Mouse (Mus musculus): ENCODE measurements around the gene Smg9. TPM values are rescaled to one million over a fixed set of nuclear protein-coding genes. Genes with fewer than 3 reads are reported as not detected.

The Smg9 gene
- polyA plus RNA-seq, 1 experiment: 89.3 TPM

DNA sequence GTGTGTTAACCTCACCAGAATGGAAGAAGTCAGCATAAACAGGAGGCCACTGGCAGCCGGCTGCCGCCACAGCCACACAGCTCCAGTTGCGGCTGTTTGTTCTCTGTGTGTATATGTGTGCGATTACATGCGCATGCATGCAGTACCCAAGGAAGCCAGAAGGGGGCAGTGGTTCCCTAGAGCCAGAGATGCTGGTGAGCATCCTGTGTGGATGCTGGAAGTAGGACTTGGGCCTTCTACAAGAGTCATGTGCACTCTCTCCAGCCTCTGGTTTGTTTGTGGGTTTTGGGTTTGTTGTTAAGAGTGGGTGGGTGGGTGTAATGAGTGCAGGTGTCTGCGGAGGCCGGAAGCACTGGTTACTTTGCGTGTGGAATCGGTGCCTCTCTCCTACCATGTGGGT is 3.4 kb downstream of the Smg9 start:
- no peak overlapping the region for H3K4me3 ChIP-seq (replicated peaks; ENCODE audit: insufficient read depth, low read depth, low read length)
- 97% methylated on average over 9 of the region's 9 CpGs for WGBS
- peak; percentile 48 for TF ChIP-seq CTCF (IDR thresholded peaks at IDR 0.05; ENCODE audit: borderline replicate concordance, insufficient read depth, low read depth, low read length)
- no peak for TF ChIP-seq POLR2A (IDR thresholded peaks at IDR 0.05; ENCODE audit: borderline replicate concordance, insufficient read depth, low read length)
- no peak overlapping the region for H3K27ac ChIP-seq (ENCODE audit: insufficient read depth, low read length)
- peaks cover 29% of the 10 kb centered on the region for H3K4me1 ChIP-seq (ENCODE audit: control insufficient read depth, insufficient read depth, low read length)
- DNase-seq: no peak
- no peaks in the 10 kb centered on the region for H3K27me3 ChIP-seq (ENCODE audit: control insufficient read depth, insufficient read depth, low read length)

DNA sequence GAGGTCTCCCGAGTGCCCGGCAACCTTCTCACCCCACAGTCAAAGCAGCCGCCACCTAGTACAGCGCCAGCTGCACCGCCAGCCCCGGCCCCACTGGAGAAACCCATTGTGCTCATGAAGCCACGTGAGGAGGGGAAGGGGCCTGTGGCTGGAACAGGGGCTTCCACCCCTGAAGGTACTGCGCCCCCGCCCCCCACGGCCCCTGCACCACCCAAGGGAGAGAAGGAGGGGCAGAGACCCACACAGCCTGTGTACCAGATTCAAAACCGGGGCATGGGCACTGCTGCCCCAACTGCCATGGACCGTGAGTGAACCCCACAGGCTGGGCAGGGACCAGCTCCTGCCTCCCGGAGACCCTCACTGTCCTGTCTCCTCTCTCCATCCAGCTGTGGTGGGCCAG is 6.2 kb downstream of the Smg9 start:
- no peak overlapping the region for H3K4me3 ChIP-seq (replicated peaks; ENCODE audit: insufficient read depth, low read depth, low read length)
- no peak for TF ChIP-seq CTCF (IDR thresholded peaks at IDR 0.05; ENCODE audit: borderline replicate concordance, insufficient read depth, low read depth, low read length)
- no peaks in the 10 kb centered on the region for H3K27me3 ChIP-seq (ENCODE audit: control insufficient read depth, insufficient read depth, low read length)
- DNase-seq: no peak
- 87% methylated on average over 12 of the region's 13 CpGs for whole genome bisulfite sequencing
- no peak overlapping the region for H3K27ac ChIP-seq (ENCODE audit: insufficient read depth, low read length)
- peaks cover 36% of the 10 kb centered on the region for H3K4me1 ChIP-seq (ENCODE audit: control insufficient read depth, insufficient read depth, low read length)

DNA sequence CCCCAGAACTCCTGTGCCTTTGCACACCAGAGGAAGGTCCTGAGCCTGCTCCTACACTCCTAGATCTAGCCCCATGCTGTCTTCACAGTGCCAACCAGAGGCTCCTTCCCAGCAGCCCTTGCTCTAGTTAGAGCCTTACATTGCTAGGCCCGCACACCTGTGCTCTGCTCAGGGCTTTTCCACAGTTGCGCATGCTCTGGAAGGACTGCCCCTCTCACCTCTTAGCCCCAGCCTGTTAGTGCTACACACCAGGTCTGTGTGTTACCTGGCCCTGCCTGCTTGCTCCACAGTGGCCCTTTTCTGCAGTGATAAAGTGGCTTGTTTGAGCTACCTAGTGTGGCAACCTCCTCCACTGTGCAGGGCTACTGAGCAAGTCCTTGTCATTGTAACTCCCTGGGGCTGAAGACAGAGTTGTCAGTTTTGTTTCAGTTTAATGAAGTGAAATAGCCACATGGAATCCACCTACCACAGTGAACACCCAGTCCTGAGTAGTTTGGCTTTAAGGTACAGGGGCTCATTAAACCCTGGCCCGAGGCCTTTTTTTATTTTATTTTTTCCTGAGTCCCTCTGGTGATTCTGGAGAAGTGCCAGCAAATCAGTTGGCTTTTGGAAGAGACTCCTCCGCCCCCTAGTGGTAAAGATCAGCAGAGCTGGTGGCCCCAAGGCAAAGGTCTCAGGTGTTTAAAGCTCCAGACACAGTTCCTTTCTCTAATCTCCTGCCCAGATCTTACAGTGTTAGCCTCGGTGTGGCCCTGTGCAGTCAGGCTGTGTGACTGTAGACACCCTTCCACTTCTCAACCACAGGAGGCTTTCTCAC is 7.3 kb downstream of the Smg9 start:
- H3K27me3 ChIP-seq (ENCODE audit: control insufficient read depth, insufficient read depth, low read length): no peaks in the 10 kb centered on the region
- peak overlapping the region; percentile 46 for H3K27ac ChIP-seq (ENCODE audit: insufficient read depth, low read length)
- peak; percentile 82 to 83 for DNase-seq
- H3K4me1 ChIP-seq (ENCODE audit: control insufficient read depth, insufficient read depth, low read length): peaks cover 28% of the 10 kb centered on the region
- 34% methylated on average over 5 of the region's 5 CpGs for WGBS
- TF ChIP-seq POLR2A (IDR thresholded peaks at IDR 0.05; ENCODE audit: borderline replicate concordance, insufficient read depth, low read length) (no peak), CTCF (IDR thresholded peaks at IDR 0.05; ENCODE audit: borderline replicate concordance, insufficient read depth, low read depth, low read length) (peak; percentile 71)
- no peak overlapping the region for H3K4me3 ChIP-seq (replicated peaks; ENCODE audit: insufficient read depth, low read depth, low read length)

DNA sequence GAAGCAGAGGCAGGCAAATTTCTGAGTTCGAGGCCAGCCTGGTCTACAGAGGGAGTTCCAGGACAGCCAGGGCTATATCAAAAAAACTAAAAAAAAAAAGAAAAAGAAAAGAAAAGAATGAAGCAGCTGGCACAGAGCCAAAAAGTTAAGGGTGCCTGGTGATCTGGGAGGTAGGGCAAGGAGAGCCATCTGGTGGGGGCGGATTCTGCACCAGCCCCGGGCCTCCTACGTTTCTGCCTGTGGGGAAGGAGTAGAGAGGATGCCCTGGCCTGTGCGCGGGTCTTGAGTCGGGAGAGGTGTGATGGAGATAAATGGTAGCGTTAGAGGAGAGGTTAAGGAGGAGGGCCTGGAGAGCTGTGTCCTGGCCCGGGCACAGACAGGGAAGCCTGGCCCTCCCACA is 8.8 kb downstream of the Smg9 start:
- no peaks in the 10 kb centered on the region for H3K27me3 ChIP-seq (ENCODE audit: control insufficient read depth, insufficient read depth, low read length)

DNA sequence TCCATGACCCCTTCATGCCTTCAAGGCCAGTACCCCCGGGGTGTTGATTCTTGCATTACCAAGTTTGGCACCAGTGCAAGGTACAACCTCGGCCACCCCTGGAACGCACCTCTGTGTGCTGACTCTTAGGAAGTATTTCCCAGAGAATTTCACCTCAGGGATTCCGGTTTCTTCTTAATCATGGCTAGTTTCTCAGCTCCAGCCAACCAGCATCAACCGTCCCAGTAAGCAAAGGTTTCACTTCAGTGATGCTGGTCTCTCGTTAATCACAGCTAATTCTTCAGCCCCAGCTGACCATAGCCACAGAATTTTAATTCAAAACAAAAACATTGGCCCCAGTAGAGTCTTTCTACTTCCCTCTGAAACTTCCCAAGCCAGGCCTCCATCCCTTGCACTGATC is 10.7 kb downstream of the Smg9 start:
- H3K4me1 ChIP-seq (ENCODE audit: control insufficient read depth, insufficient read depth, low read length): peaks cover 27% of the 10 kb centered on the region
- 95% methylated on average over 6 of the region's 6 CpGs for WGBS
- H3K4me3 ChIP-seq (replicated peaks; ENCODE audit: insufficient read depth, low read depth, low read length): no peak overlapping the region
- DNase-seq: no peak
- H3K27ac ChIP-seq (ENCODE audit: insufficient read depth, low read length): no peak overlapping the region
- no peaks in the 10 kb centered on the region for H3K27me3 ChIP-seq (ENCODE audit: control insufficient read depth, insufficient read depth, low read length)
- TF ChIP-seq CTCF (IDR thresholded peaks at IDR 0.05; ENCODE audit: borderline replicate concordance, insufficient read depth, low read depth, low read length): no peak
- no peak for TF ChIP-seq POLR2A (IDR thresholded peaks at IDR 0.05; ENCODE audit: borderline replicate concordance, insufficient read depth, low read length)

More for the DNA sequence above, 8.8 kb downstream of the Smg9 start:
- H3K4me3 ChIP-seq (replicated peaks; ENCODE audit: insufficient read depth, low read depth, low read length): no peak overlapping the region
- 32% methylated on average over 9 of the region's 9 CpGs for WGBS
- H3K27ac ChIP-seq (ENCODE audit: insufficient read depth, low read length): peak overlapping the region; percentile 4; the same call in 1 of the 2 replicates
- no peak for TF ChIP-seq POLR2A (IDR thresholded peaks at IDR 0.05; ENCODE audit: borderline replicate concordance, insufficient read depth, low read length)
- TF ChIP-seq CTCF (IDR thresholded peaks at IDR 0.05; ENCODE audit: borderline replicate concordance, insufficient read depth, low read depth, low read length): no peak
- H3K4me1 ChIP-seq (ENCODE audit: control insufficient read depth, insufficient read depth, low read length): peaks cover 33% of the 10 kb centered on the region
- DNase-seq: peak in 1 of 2 experiments; percentile 45

DNA sequence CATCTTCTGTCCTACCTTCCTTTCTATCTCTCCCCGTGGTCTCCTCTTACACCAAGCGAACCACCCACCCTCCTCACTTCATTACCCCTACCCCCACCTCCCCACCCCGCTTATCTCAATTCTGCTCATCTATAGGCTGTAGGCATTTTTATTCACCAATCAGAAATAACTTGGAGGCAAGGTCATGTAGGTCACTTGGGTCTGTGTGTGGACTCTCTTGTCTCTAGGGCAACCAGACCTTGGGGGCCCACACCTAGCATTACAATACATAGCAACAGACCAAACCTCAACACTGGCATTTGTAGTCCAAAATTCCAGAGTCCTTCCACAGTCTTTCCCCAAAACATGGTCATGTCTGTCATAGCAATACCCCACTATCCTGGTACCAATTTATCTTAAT is 11.4 kb downstream of the Smg9 start:
- Histone ChIP-seq H3K27me3 (ENCODE audit: control insufficient read depth, insufficient read depth, low read length) (no peaks in the 10 kb centered on the region), H3K27ac (ENCODE audit: insufficient read depth, low read length) (no peak overlapping the region), H3K4me1 (ENCODE audit: control insufficient read depth, insufficient read depth, low read length) (peaks cover 27% of the 10 kb centered on the region), H3K4me3 (replicated peaks; ENCODE audit: insufficient read depth, low read depth, low read length) (no peak overlapping the region)
- TF ChIP-seq CTCF (IDR thresholded peaks at IDR 0.05; ENCODE audit: borderline replicate concordance, insufficient read depth, low read depth, low read length): no peak
- no peak for TF ChIP-seq POLR2A (IDR thresholded peaks at IDR 0.05; ENCODE audit: borderline replicate concordance, insufficient read depth, low read length)
- 85% methylated on average over 3 of the region's 3 CpGs for WGBS
- no peak for DNase-seq

DNA sequence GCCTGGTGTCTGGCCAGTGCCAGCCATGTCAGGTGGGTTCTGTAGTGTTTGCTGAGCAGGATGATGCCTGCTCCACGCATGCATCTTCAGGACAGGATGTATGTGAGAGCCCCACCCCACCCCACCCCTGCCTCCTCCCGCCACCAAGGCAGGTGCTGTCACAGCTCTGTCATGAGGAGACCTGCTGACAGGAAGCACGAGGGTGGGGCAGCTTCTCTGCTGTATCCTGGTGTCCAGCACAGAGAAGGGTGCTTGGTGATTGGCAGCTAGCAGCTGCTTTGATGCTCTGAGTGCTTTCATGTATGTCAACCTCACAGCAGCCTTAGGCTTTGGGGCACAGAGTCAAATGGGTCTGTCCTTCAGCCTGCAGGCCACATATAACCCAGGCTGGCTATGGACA is 14.2 kb downstream of the Smg9 start:
- no peak overlapping the region for H3K4me3 ChIP-seq (replicated peaks; ENCODE audit: insufficient read depth, low read depth, low read length)
- TF ChIP-seq CTCF (IDR thresholded peaks at IDR 0.05; ENCODE audit: borderline replicate concordance, insufficient read depth, low read depth, low read length) (no peak), POLR2A (IDR thresholded peaks at IDR 0.05; ENCODE audit: borderline replicate concordance, insufficient read depth, low read length) (no peak)
- no peaks in the 10 kb centered on the region for H3K27me3 ChIP-seq (ENCODE audit: control insufficient read depth, insufficient read depth, low read length)
- WGBS: 85% methylated on average over 3 of the region's 3 CpGs
- no peak overlapping the region for H3K27ac ChIP-seq (ENCODE audit: insufficient read depth, low read length)
- DNase-seq: no peak
- H3K4me1 ChIP-seq (ENCODE audit: control insufficient read depth, insufficient read depth, low read length): peaks cover 6% of the 10 kb centered on the region

DNA sequence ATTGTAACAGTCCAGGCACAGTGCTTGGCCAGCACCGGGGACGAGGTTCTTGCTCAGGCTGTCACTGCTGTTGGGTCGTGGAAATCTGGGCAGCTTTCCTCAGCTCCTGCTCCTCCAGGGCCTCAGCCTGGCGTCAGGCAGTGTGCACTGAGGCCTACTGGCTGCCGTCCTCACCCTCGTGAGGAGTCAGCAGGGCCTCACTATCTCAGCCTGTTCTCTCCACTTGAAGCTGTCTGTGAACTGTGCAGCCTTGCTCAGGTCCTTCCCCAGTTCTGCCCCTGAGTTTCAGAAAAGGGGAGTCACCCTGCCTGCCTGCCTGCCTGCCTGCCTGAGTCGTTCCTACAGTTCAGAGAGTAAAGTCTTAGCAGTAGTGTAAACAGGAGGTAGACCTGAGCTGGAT is 15.8 kb downstream of the Smg9 start:
- no peak for DNase-seq
- WGBS: 19% methylated on average over 7 of the region's 7 CpGs

More for the DNA sequence above, 15.8 kb downstream of the Smg9 start:
- no peak for TF ChIP-seq POLR2A (IDR thresholded peaks at IDR 0.05; ENCODE audit: borderline replicate concordance, insufficient read depth, low read length)
- no peaks in the 10 kb centered on the region for H3K27me3 ChIP-seq (ENCODE audit: control insufficient read depth, insufficient read depth, low read length)
- H3K27ac ChIP-seq (ENCODE audit: insufficient read depth, low read length): no peak overlapping the region
- H3K4me1 ChIP-seq (ENCODE audit: control insufficient read depth, insufficient read depth, low read length): peaks cover 5% of the 10 kb centered on the region; the same call in 1 of the 2 replicates
- H3K4me3 ChIP-seq (replicated peaks; ENCODE audit: insufficient read depth, low read depth, low read length): no peak overlapping the region

Measured in cerebellum, adult 2 months (tissue).